Mouse (Mus musculus) ES-Bruce4 (cell line): ENCODE measurements around the gene Smim17. TPM values are rescaled to one million over a fixed set of nuclear protein-coding genes. Genes with fewer than 3 reads are reported as not detected.
"Not testable (repeated sequence)": the region's sequence is repeated elsewhere in the genome, so short reads cannot be mapped to it uniquely, and the experiment has no call there.

ENCODE experiments used
- H3K27ac ChIP-seq: 2 replicates; pipeline ENCODE4 v1.5.1; 2012; ENCODE audit warnings: low read length, inconsistent platforms; ENCODE audit not compliant: insufficient read depth
- H3K27me3 ChIP-seq: 2 replicates; pipeline ENCODE4 v1.6.1; 2012; ENCODE audit warnings: mild to moderate bottlenecking, low read length, inconsistent platforms; ENCODE audit not compliant: control insufficient read depth, poor library complexity, insufficient read depth, severe bottlenecking
- H3K36me3 ChIP-seq: 2 replicates; pipeline ENCODE4 v1.6.1; 2012; ENCODE audit warnings: inconsistent platforms, mild to moderate bottlenecking, low read length, moderate library complexity; ENCODE audit not compliant: control insufficient read depth, poor library complexity, insufficient read depth, severe bottlenecking
- H3K4me1 ChIP-seq: one replicate; pipeline ENCODE4 v1.8.1; 2011; ENCODE audit warnings: low read length; ENCODE audit not compliant: control insufficient read depth, insufficient read depth
- H3K4me3 ChIP-seq: 2 replicates; pipeline ENCODE4 v1.5.1; 2011; ENCODE audit warnings: low read depth, mild to moderate bottlenecking, low read length
- H3K9ac ChIP-seq: 2 replicates; pipeline ENCODE4 v1.6.1; 2012; ENCODE audit warnings: low read depth, mild to moderate bottlenecking, inconsistent platforms; ENCODE audit not compliant: poor library complexity, severe bottlenecking
- H3K9me3 ChIP-seq: replicated peaks from 2 replicates; pipeline ENCODE4 v1.6.1; 2012; ENCODE audit warnings: mild to moderate bottlenecking, low read length, inconsistent platforms; ENCODE audit not compliant: control insufficient read depth, poor library complexity, insufficient read depth, severe bottlenecking
- CTCF ChIP-seq: IDR thresholded peaks from one replicate; pipeline ENCODE4 v1.8.1; 2011; ENCODE audit warnings: low read depth, low read length
- EP300 ChIP-seq: IDR thresholded peaks from 2 replicates; pipeline ENCODE4 v1.6.1; 2011; ENCODE audit warnings: low read depth, low read length; ENCODE audit not compliant: insufficient read depth
- POLR2A ChIP-seq: IDR thresholded peaks from one replicate; pipeline ENCODE4 v1.8.1; 2011; ENCODE audit warnings: low read length; ENCODE audit not compliant: insufficient read depth
- polyA plus RNA-seq: library from polyadenylated mRNA; stranded (reverse); fragments of >200 nt; gene quantifications from 2 replicates; pipeline ENCODE4 v1.2.4, GENCODE M21; 2011; ENCODE audit warnings: low read depth; ENCODE audit not compliant: missing spikeins, insufficient read depth, insufficient read length

Gene Smim17
- polyA plus RNA-seq, 1 experiment, result 1.1 TPM

GRCm38 (mm10) chr7:6456399-6456798 lies 57.9 kb downstream of the Smim17 start:
- Histone ChIP-seq H3K27me3 (no peaks in the 10 kb centered on the region), H3K4me1 (no peaks in the 10 kb centered on the region), H3K27ac (no peak overlapping the region), H3K9ac (no peak overlapping the region), H3K36me3 (no peaks in the 10 kb centered on the region), H3K9me3 (no peaks in the 10 kb centered on the region), H3K4me3 (no peak overlapping the region)
- TF ChIP-seq EP300, result no peak
- no peak for TF ChIP-seq POLR2A
- TF ChIP-seq CTCF, result no peak

- Histone ChIP-seq H3K9ac (no peak within 1 kb of the TSS), H3K36me3 (no peaks in the 10 kb centered on the region), H3K4me1 (no peaks in the 10 kb centered on the region), H3K27ac (no peak within 1 kb of the TSS), H3K27me3 (no peaks in the 10 kb centered on the region), H3K9me3 (no peaks in the 10 kb centered on the region), H3K4me3 (no peak within 1 kb of the TSS)
- no peak for TF ChIP-seq POLR2A
- TF ChIP-seq CTCF, result no peak
- no peak for TF ChIP-seq EP300
Measured at GRCm38 (mm10) chr7:6466951-6467350, 68.4 kb downstream of the Smim17 start, which contains the start of gene Olfr1346. TSS of gene Olfr1346 (plus strand) at chr7:6467101.

GRCm38 (mm10) chr7:6477633-6478032 lies 79.1 kb downstream of the Smim17 start:
- not testable (repeated sequence) for H3K9me3 ChIP-seq, H3K27ac ChIP-seq, H3K4me3 ChIP-seq, H3K36me3 ChIP-seq, H3K9ac ChIP-seq, H3K4me1 ChIP-seq, H3K27me3 ChIP-seq

Other genes starting within 250 kb of the Smim17 start
- gene Zfp787, start 242.7 kb upstream of the Smim17 start, polyA plus RNA-seq, result 24.1 and 30.9 TPM in 2 replicates
- gene Zfp444, start 226.5 kb upstream of the Smim17 start, polyA plus RNA-seq, result 33.7 and 41.1 TPM in 2 replicates
- not detected in 2 replicates for gene Galp, start 201.6 kb upstream of the Smim17 start, polyA plus RNA-seq
- gene Zscan5b, start 176.4 kb upstream of the Smim17 start, polyA plus RNA-seq, result 0.33 and 0.40 TPM in 2 replicates
- gene Epp13, start 146.0 kb upstream of the Smim17 start, polyA plus RNA-seq, result 40.1 and 42.4 TPM in 2 replicates
- gene Zfp667, start 112.1 kb upstream of the Smim17 start, polyA plus RNA-seq, result 12.7 and 12.8 TPM in 2 replicates
- 4.4 and 6.2 TPM in 2 replicates for gene Zfp583, start 67.4 kb upstream of the Smim17 start, polyA plus RNA-seq
- gene Gm3854, start 55.0 kb upstream of the Smim17 start, polyA plus RNA-seq, result 3.2 and 3.8 TPM in 2 replicates
- 0.59 and 1.2 TPM in 2 replicates for gene Zfp78, start 35.4 kb upstream of the Smim17 start, polyA plus RNA-seq
- 3.2 and 4.5 TPM in 2 replicates for gene Zfp28, start 15.4 kb upstream of the Smim17 start, polyA plus RNA-seq
- 0.32 and 0.34 TPM in 2 replicates for gene Gm20715, start 11.6 kb downstream of the Smim17 start, polyA plus RNA-seq
- gene Olfr1344, start 40.0 kb downstream of the Smim17 start, polyA plus RNA-seq, result not detected in 2 replicates
- not detected in 2 replicates for gene Olfr1336, start 57.5 kb downstream of the Smim17 start, polyA plus RNA-seq
- not detected in 2 replicates for gene Olfr1346, start 68.4 kb downstream of the Smim17 start, polyA plus RNA-seq
- gene Olfr5, start 88.2 kb downstream of the Smim17 start, polyA plus RNA-seq, result not detected in 2 replicates
- not detected in 2 replicates for gene Olfr1347, start 101.0 kb downstream of the Smim17 start, polyA plus RNA-seq
- gene Olfr1348, start 110.0 kb downstream of the Smim17 start, polyA plus RNA-seq, result not detected in 2 replicates
- 0.48 TPM in 1 of 2 replicates, not detected in the other for gene Olfr1349, start 124.2 kb downstream of the Smim17 start, polyA plus RNA-seq
- gene Olfr1350, start 166.1 kb downstream of the Smim17 start, polyA plus RNA-seq, result not detected in 2 replicates